Mouse (Mus musculus): ENCODE results near the gene Esp22. TPM values are rescaled to one million over a fixed set of nuclear protein-coding genes. Genes with fewer than 3 reads are reported as not detected.
"Not testable (repeated sequence)": the region's sequence is repeated elsewhere in the genome, so short reads cannot be mapped to it uniquely, and the experiment has no call there.

The Esp22 gene
- polyA plus RNA-seq (2015; fragmentation: Nextera tagmentation; extraction: Ambion mirVana): not detected in 2 replicates

GRCm38 (mm10) chr17:39095034-39095433, at the start of gene Esp22:
TSS of gene Esp22 (plus strand) at chr17:39095334.
- Histone ChIP-seq H3K4me3 (ENCODE audit: low read depth, low read length) (no peak within 1 kb of the TSS), H3K9me3 (replicated peaks; ENCODE audit: control insufficient read depth, low read length) (no peaks in the 10 kb centered on the region; the same call in 1 of the 2 replicates), H3K4me2 (ENCODE audit: low read depth, low read length) (no peak within 1 kb of the TSS), H3K27me3 (ENCODE audit: control insufficient read depth, insufficient read depth, low read depth, low read length) (no peaks in the 10 kb centered on the region), H3K4me1 (ENCODE audit: control insufficient read depth, low read depth, low read length) (no peaks in the 10 kb centered on the region), H3K36me3 (ENCODE audit: control insufficient read depth, insufficient read depth) (no peaks in the 10 kb centered on the region), H3K9ac (ENCODE audit: low read depth, low read length) (no peak within 1 kb of the TSS), H3K27ac (ENCODE audit: low read length) (no peak within 1 kb of the TSS)
- WGBS (ENCODE audit: insufficient replicate concordance): 75% methylated on average over 1 of the region's 1 CpGs
- ATAC-seq (ENCODE audit: low read depth): no peak

- Histone ChIP-seq H3K4me3 (ENCODE audit: low read depth, low read length) (no peak overlapping the region), H3K36me3 (ENCODE audit: control insufficient read depth, insufficient read depth) (no peaks in the 10 kb centered on the region), H3K27ac (ENCODE audit: low read length) (no peak overlapping the region), H3K27me3 (ENCODE audit: control insufficient read depth, insufficient read depth, low read depth, low read length) (no peaks in the 10 kb centered on the region), H3K4me2 (ENCODE audit: low read depth, low read length) (no peak overlapping the region), H3K9ac (ENCODE audit: low read depth, low read length) (no peak overlapping the region), H3K4me1 (ENCODE audit: control insufficient read depth, low read depth, low read length) (no peaks in the 10 kb centered on the region), H3K9me3 (replicated peaks; ENCODE audit: control insufficient read depth, low read length) (no peaks in the 10 kb centered on the region)
- ATAC-seq (ENCODE audit: low read depth): no peak
Observed at GRCm38 (mm10) chr17:39063641-39064040, 31.5 kb upstream of the Esp22 start.

DNA sequence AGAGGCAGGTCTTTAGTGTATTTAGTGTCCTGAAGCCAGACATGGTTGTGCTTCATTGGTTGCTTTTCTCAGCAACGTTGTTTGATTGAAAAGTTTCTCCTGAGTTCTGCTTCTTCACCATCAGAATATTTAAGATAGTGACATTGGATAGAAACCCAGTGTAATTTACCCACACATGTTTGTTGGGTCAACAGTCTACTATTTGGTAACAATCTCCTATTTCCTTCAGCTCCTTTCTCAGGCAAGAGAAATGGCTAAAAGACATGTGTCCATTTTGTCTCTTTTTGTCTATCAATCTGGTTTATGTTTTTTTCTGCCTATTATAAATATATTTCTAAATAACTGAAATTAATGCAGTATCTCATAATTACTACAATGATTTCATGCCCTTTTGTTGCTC, 18.2 kb upstream of the Esp22 start, which contains the start of gene Esp23:
Gene Esp23, minus strand, starts transcription at position 101 of the 400 bp plus-strand sequence.
- 38% methylated on average over 1 of the region's 1 CpGs for WGBS (ENCODE audit: insufficient replicate concordance)
- no peak within 1 kb of the TSS for H3K4me2 ChIP-seq (ENCODE audit: low read depth, low read length)
- H3K4me1 ChIP-seq (ENCODE audit: control insufficient read depth, low read depth, low read length): no peaks in the 10 kb centered on the region
- H3K9ac ChIP-seq (ENCODE audit: low read depth, low read length): no peak within 1 kb of the TSS
- H3K27ac ChIP-seq (ENCODE audit: low read length): no peak within 1 kb of the TSS
- no peaks in the 10 kb centered on the region for H3K27me3 ChIP-seq (ENCODE audit: control insufficient read depth, insufficient read depth, low read depth, low read length)
- ATAC-seq (ENCODE audit: low read depth): no peak
- no peak within 1 kb of the TSS for H3K4me3 ChIP-seq (ENCODE audit: low read depth, low read length)
- no peaks in the 10 kb centered on the region for H3K36me3 ChIP-seq (ENCODE audit: control insufficient read depth, insufficient read depth)
- H3K9me3 ChIP-seq (replicated peaks; ENCODE audit: control insufficient read depth, low read length): no peaks in the 10 kb centered on the region

DNA sequence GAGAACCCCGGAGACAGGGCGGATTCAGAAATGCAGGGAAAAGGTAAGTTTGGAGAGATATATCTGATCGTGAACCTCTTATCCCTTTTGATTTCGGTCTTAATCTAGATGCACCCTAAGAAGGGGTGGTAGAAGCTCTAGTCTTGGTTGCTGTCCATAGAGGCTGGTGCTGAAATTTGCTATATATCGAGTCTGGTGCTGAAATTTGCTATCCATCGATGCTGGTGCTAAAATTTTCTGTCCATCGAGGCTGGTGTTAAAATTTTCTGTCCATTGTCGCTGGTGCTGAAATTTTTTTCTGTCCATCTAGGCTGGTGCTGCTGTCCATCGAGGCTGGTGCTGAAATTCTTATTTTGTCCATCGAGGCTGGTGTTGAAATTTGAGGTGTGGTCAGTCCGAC, 12.0 kb downstream of the Esp22 start:
- H3K36me3 ChIP-seq (ENCODE audit: control insufficient read depth, insufficient read depth); H3K27me3 ChIP-seq (ENCODE audit: control insufficient read depth, insufficient read depth, low read depth, low read length); H3K27ac ChIP-seq (ENCODE audit: low read length); H3K4me1 ChIP-seq (ENCODE audit: control insufficient read depth, low read depth, low read length); H3K9ac ChIP-seq (ENCODE audit: low read depth, low read length); ATAC-seq (ENCODE audit: low read depth); H3K9me3 ChIP-seq (replicated peaks; ENCODE audit: control insufficient read depth, low read length); H3K4me2 ChIP-seq (ENCODE audit: low read depth, low read length); H3K4me3 ChIP-seq (ENCODE audit: low read depth, low read length): not testable (repeated sequence)
- 58% methylated on average over 11 of the region's 11 CpGs for WGBS (ENCODE audit: insufficient replicate concordance)

DNA sequence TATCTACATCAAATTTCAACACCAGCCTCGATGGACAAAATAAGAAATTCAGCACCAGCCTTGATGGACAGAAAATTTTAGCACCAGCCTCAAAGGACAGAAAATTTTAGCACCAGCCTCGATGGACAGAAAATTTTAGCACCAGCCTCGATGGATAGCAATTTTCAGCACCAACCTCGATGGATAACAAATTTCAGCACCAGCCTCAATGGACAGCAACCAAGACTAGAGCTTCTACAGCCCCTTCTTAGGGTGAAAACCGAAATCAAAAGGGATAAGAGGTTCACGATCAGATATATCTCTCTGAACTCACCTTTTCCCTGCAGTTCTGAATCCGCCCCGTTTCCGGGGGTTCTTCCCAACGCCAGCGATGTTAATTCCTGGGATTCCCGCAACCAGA, 34.0 kb downstream of the Esp22 start:
- not testable (repeated sequence) for H3K4me1 ChIP-seq (ENCODE audit: control insufficient read depth, low read depth, low read length); H3K36me3 ChIP-seq (ENCODE audit: control insufficient read depth, insufficient read depth); ATAC-seq (ENCODE audit: low read depth); H3K9ac ChIP-seq (ENCODE audit: low read depth, low read length); H3K4me2 ChIP-seq (ENCODE audit: low read depth, low read length); H3K27ac ChIP-seq (ENCODE audit: low read length); H3K27me3 ChIP-seq (ENCODE audit: control insufficient read depth, insufficient read depth, low read depth, low read length); H3K9me3 ChIP-seq (replicated peaks; ENCODE audit: control insufficient read depth, low read length); H3K4me3 ChIP-seq (ENCODE audit: low read depth, low read length)
- WGBS (ENCODE audit: insufficient replicate concordance): 52% methylated on average over 12 of the region's 12 CpGs

Other genes starting within 250 kb of the Esp22 start
- not detected in 2 replicates for gene Esp24, start 58.6 kb upstream of the Esp22 start, polyA plus RNA-seq (2015; fragmentation: Nextera tagmentation; extraction: Ambion mirVana)
- not detected in 2 replicates for gene Gm21903, start 52.0 kb upstream of the Esp22 start, polyA plus RNA-seq (2015; fragmentation: Nextera tagmentation; extraction: Ambion mirVana)
- not detected in 2 replicates for gene Esp23, start 18.3 kb upstream of the Esp22 start, polyA plus RNA-seq (2015; fragmentation: Nextera tagmentation; extraction: Ambion mirVana)

Data from liver, embryonic 16.5 days (tissue).